Mouse (Mus musculus) mouse trophoblast stem cell (cell line): ENCODE measurements around the gene Aoc1.

Source experiments
- in situ Hi-C, 2 experiments: fragments of 300-500 bp; cut with MseI, MboI; formaldehyde crosslinking; loops; 2 replicates in 1 of 2; 3 replicates in 1 of 2; pipeline ENCODE4 v1.15.1; 2025

Aoc1 gene

GRCm38 (mm10) chr6:48872596-48872995 lies at the start of gene Aoc1:
Aoc1 (plus strand) TSS chr6:48872896.
- in situ Hi-C loops = no loop called here

- in situ Hi-C loops = no loop called here
Measured at GRCm38 (mm10) chr6:48825016-48825415, 47.7 kb upstream of the Aoc1 start.

GRCm38 (mm10) chr6:48828976-48829375 lies 43.7 kb upstream of the Aoc1 start:
- in situ Hi-C loops = no loop called here

GRCm38 (mm10) chr6:48829651-48830050 lies 43.0 kb upstream of the Aoc1 start:
- in situ Hi-C loops = no loop called here

GRCm38 (mm10) chr6:48830241-48830640 lies 42.5 kb upstream of the Aoc1 start:
- in situ Hi-C loops = no loop called here

GRCm38 (mm10) chr6:48831141-48831540 lies 41.6 kb upstream of the Aoc1 start:
- in situ Hi-C loops = no loop called here

- in situ Hi-C loops = no loop called here
Measured at GRCm38 (mm10) chr6:48832426-48832825, 40.3 kb upstream of the Aoc1 start.

GRCm38 (mm10) chr6:48833515-48833914 lies 39.2 kb upstream of the Aoc1 start:
- in situ Hi-C loops = no loop called here

- in situ Hi-C loops = no loop called here
Measured at GRCm38 (mm10) chr6:48835241-48835640, 37.5 kb upstream of the Aoc1 start.

GRCm38 (mm10) chr6:48836146-48836545 lies 36.5 kb upstream of the Aoc1 start:
- in situ Hi-C loops = no loop called here

GRCm38 (mm10) chr6:48837516-48837915 lies 35.2 kb upstream of the Aoc1 start:
- in situ Hi-C loops = no loop called here

GRCm38 (mm10) chr6:48838321-48839080 lies 34.2 kb upstream of the Aoc1 start:
- in situ Hi-C loops = no loop called here

- in situ Hi-C loops = no loop called here
Measured at GRCm38 (mm10) chr6:48840371-48840969, 32.2 kb upstream of the Aoc1 start, which contains the start of gene Tmem176a. Tmem176a (plus strand) TSS chr6:48840919.

- in situ Hi-C loops = no loop called here
Measured at GRCm38 (mm10) chr6:48840973-48841625, 31.6 kb upstream of the Aoc1 start, which contains the start of gene Tmem176b. Tmem176b (minus strand) TSS chr6:48841496.

GRCm38 (mm10) chr6:48842111-48842842 lies 30.4 kb upstream of the Aoc1 start:
- in situ Hi-C loops = no loop called here

GRCm38 (mm10) chr6:48845086-48845485 lies 27.6 kb upstream of the Aoc1 start:
- in situ Hi-C loops = no loop called here

GRCm38 (mm10) chr6:48851820-48852491 lies 20.7 kb upstream of the Aoc1 start:
- in situ Hi-C loops = loop anchor here in 1 of 2 experiments (10.0 kb wide), 1 partner anchor 103 kb away; no protein-coding TSS in a partner anchor

GRCm38 (mm10) chr6:48854155-48854554 lies 18.5 kb upstream of the Aoc1 start:
- in situ Hi-C loops = loop anchor here in 1 of 2 experiments (10.0 kb wide), 1 partner anchor 101 kb away; no protein-coding TSS in a partner anchor

GRCm38 (mm10) chr6:48857613-48858302 lies 14.9 kb upstream of the Aoc1 start:
- in situ Hi-C loops = loop anchor here (5.0 to 10.0 kb wide), 3 partner anchors 40 to 100 kb away; no protein-coding TSS in a partner anchor

- in situ Hi-C loops = no loop called here
Measured at GRCm38 (mm10) chr6:48860130-48860815, 12.4 kb upstream of the Aoc1 start.
